Mouse (Mus musculus): ENCODE results near the gene Ccnc. TPM values are rescaled to one million over a fixed set of nuclear protein-coding genes. Genes with fewer than 3 reads are reported as not detected.
A peak's percentile ranks its signal among the peaks of the same experiment; 100 is the strongest.
"Not testable (repeated sequence)": the region's sequence is repeated elsewhere in the genome, so short reads cannot be mapped to it uniquely, and the experiment has no call there.

The Ccnc gene
- polyA plus RNA-seq, 1 experiment, result 6.2 TPM

- DNase-seq, result no peak
- no peak overlapping the region for H3K4me3 ChIP-seq (replicated peaks; ENCODE audit: extremely low read depth, low read depth, low read length)
- TF ChIP-seq POLR2A (IDR thresholded peaks at IDR 0.05; ENCODE audit: borderline replicate concordance, extremely low read depth, low read depth, low read length), result no peak
- TF ChIP-seq CTCF (IDR thresholded peaks at IDR 0.05; ENCODE audit: insufficient read depth, low read length), result no peak
- 56% methylated on average over 7 of the region's 7 CpGs for WGBS
- no peaks in the 10 kb centered on the region for H3K4me1 ChIP-seq (ENCODE audit: control insufficient read depth, insufficient read depth, low read length)
Measured at GRCm38 (mm10) chr4:21722752-21723334, 4.7 kb upstream of the Ccnc start.

- Histone ChIP-seq H3K4me1 (ENCODE audit: control insufficient read depth, insufficient read depth, low read length) (no peaks in the 10 kb centered on the region), H3K4me3 (replicated peaks; ENCODE audit: extremely low read depth, low read depth, low read length) (peak overlapping the region; percentile 93)
- TF ChIP-seq POLR2A (IDR thresholded peaks at IDR 0.05; ENCODE audit: borderline replicate concordance, extremely low read depth, low read depth, low read length), result no peak
- peak; percentile 41; the same call in 1 of the 2 replicates for TF ChIP-seq CTCF (IDR thresholded peaks at IDR 0.05; ENCODE audit: insufficient read depth, low read length)
- DNase-seq, result peak; percentile 8
- WGBS, result 1% methylated on average over 22 of the region's 22 CpGs
Measured at GRCm38 (mm10) chr4:21726912-21727614, 438 bp upstream of the Ccnc start.

- Histone ChIP-seq H3K4me1 (ENCODE audit: control insufficient read depth, insufficient read depth, low read length) (no peaks in the 10 kb centered on the region), H3K4me3 (replicated peaks; ENCODE audit: extremely low read depth, low read depth, low read length) (no peak overlapping the region)
- WGBS, result 59% methylated on average over 4 of the region's 4 CpGs
- TF ChIP-seq POLR2A (IDR thresholded peaks at IDR 0.05; ENCODE audit: borderline replicate concordance, extremely low read depth, low read depth, low read length) (no peak), CTCF (IDR thresholded peaks at IDR 0.05; ENCODE audit: insufficient read depth, low read length) (no peak)
- no peak for DNase-seq
Measured at GRCm38 (mm10) chr4:21739169-21739568, 11.7 kb downstream of the Ccnc start.

DNA sequence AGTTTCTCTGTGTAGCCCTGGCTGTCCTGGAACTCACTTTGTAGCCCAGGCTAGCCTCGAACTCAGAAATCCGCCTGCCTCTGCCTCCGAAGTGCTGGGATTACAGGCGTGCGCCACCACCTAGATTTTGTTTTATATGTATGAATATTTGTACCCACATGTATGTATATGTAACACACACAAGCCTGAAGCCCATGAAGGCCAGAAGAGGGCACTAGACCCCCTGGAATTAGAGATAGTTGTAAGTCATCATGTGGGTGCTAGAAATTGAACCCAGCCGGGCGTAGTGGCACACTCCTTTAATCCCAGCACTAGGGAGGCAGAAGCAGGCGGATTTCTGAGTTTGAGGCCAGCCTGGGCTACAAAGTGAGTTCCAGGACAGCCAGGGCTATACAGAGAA lies 16.6 kb downstream of the Ccnc start:
- not testable (repeated sequence) for DNase-seq; H3K4me3 ChIP-seq (replicated peaks; ENCODE audit: extremely low read depth, low read depth, low read length); H3K4me1 ChIP-seq (ENCODE audit: control insufficient read depth, insufficient read depth, low read length)
- WGBS, result 98% methylated on average over 8 of the region's 8 CpGs

- no peak for DNase-seq
- WGBS, result 55% methylated on average over 5 of the region's 5 CpGs
- H3K4me1 ChIP-seq (ENCODE audit: control insufficient read depth, insufficient read depth, low read length), result no peaks in the 10 kb centered on the region
- no peak overlapping the region for H3K4me3 ChIP-seq (replicated peaks; ENCODE audit: extremely low read depth, low read depth, low read length)
- TF ChIP-seq POLR2A (IDR thresholded peaks at IDR 0.05; ENCODE audit: borderline replicate concordance, extremely low read depth, low read depth, low read length) (no peak), CTCF (IDR thresholded peaks at IDR 0.05; ENCODE audit: insufficient read depth, low read length) (no peak)
Measured at GRCm38 (mm10) chr4:21745723-21746122, 18.2 kb downstream of the Ccnc start.

GRCm38 (mm10) chr4:21755123-21755789 lies 27.8 kb downstream of the Ccnc start:
- no peaks in the 10 kb centered on the region; the same call in 1 of the 2 replicates for H3K4me1 ChIP-seq (ENCODE audit: control insufficient read depth, insufficient read depth, low read length)

DNA sequence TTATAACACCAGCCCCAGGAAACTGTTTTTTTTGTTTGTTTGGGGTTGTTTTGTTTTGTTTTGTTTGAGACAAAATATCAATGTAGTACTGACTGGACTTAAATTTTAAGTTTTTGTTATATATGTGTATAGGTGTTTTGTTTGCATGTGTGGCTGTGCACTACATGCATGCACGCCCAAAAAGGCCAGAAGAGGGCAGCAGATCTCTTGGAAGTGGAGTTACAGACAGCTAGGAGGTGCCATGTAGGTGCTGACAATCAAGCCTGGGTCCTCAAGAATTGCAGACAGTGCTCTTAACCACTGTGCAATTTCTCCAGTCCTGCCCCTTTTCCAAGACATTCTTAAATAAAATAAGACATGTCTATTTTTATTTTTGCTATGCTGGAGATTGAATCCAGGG lies 31.4 kb downstream of the Ccnc start:
- WGBS, result 52% methylated on average over 1 of the region's 1 CpGs
- Histone ChIP-seq H3K4me1 (ENCODE audit: control insufficient read depth, insufficient read depth, low read length) (no peaks in the 10 kb centered on the region; the same call in 1 of the 2 replicates), H3K4me3 (replicated peaks; ENCODE audit: extremely low read depth, low read depth, low read length) (no peak overlapping the region)
- no peak for TF ChIP-seq CTCF (IDR thresholded peaks at IDR 0.05; ENCODE audit: insufficient read depth, low read length)
- TF ChIP-seq POLR2A (IDR thresholded peaks at IDR 0.05; ENCODE audit: borderline replicate concordance, extremely low read depth, low read depth, low read length), result no peak
- DNase-seq, result no peak

More at GRCm38 (mm10) chr4:21755123-21755789, 27.8 kb downstream of the Ccnc start:
- no peak for TF ChIP-seq POLR2A (IDR thresholded peaks at IDR 0.05; ENCODE audit: borderline replicate concordance, extremely low read depth, low read depth, low read length)
- no peak for TF ChIP-seq CTCF (IDR thresholded peaks at IDR 0.05; ENCODE audit: insufficient read depth, low read length)
- WGBS, result 47% methylated on average over 4 of the region's 4 CpGs
- H3K4me3 ChIP-seq (replicated peaks; ENCODE audit: extremely low read depth, low read depth, low read length), result no peak overlapping the region
- DNase-seq, result no peak

- Histone ChIP-seq H3K4me3 (replicated peaks; ENCODE audit: extremely low read depth, low read depth, low read length) (no peak overlapping the region), H3K4me1 (ENCODE audit: control insufficient read depth, insufficient read depth, low read length) (peaks cover 4% of the 10 kb centered on the region; the same call in 1 of the 2 replicates)
- WGBS, result 81% methylated on average over 9 of the region's 9 CpGs
- TF ChIP-seq POLR2A (IDR thresholded peaks at IDR 0.05; ENCODE audit: borderline replicate concordance, extremely low read depth, low read depth, low read length) (no peak), CTCF (IDR thresholded peaks at IDR 0.05; ENCODE audit: insufficient read depth, low read length) (no peak)
- no peak for DNase-seq
Measured at GRCm38 (mm10) chr4:21761416-21762160, 34.1 kb downstream of the Ccnc start.

DNA sequence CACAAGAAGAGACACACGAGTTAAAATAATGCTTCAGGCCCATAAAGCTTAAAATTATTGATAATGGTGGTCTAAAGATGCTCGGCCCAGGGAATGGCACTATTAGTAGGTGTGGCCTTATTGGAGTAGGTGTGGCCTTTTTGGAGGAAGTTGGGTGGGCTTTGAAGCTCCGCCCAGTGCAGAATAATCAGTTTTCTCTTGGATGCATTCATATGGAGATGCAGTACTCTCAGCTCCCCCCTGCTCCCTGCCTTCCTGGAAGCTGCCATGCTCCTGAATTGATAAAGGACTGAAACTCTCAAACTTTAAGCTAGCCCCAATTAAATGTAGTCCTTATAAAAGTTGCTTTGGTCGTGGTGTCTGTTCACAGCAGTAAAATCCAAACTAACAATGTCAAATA lies 36.3 kb downstream of the Ccnc start:
- H3K4me1 ChIP-seq (ENCODE audit: control insufficient read depth, insufficient read depth, low read length), result peaks cover 5% of the 10 kb centered on the region; the same call in 1 of the 2 replicates
- H3K4me3 ChIP-seq (replicated peaks; ENCODE audit: extremely low read depth, low read depth, low read length), result no peak overlapping the region
- WGBS, result 80% methylated on average over 4 of the region's 4 CpGs
- TF ChIP-seq CTCF (IDR thresholded peaks at IDR 0.05; ENCODE audit: insufficient read depth, low read length) (no peak), POLR2A (IDR thresholded peaks at IDR 0.05; ENCODE audit: borderline replicate concordance, extremely low read depth, low read depth, low read length) (no peak)
- no peak for DNase-seq
